Mouse (Mus musculus) hindbrain, embryonic 10.5 days (tissue): ENCODE measurements around the gene Akr1c21. TPM values are rescaled to one million over a fixed set of nuclear protein-coding genes. Genes with fewer than 3 reads are reported as not detected.
"Not testable (repeated sequence)": the region's sequence is repeated elsewhere in the genome, so short reads cannot be mapped to it uniquely, and the experiment has no call there.

Experiments used
- DNase-seq: peaks from one replicate; pipeline ENCODE4 v3.0.0-alpha.2; 2017; ENCODE audit warnings: low spot score
- H3K27ac ChIP-seq: fragments of 300-500 bp; sonication (generic); 2 replicates; pipeline ENCODE4 v1.5.1; 2016; ENCODE audit warnings: mild to moderate bottlenecking, moderate library complexity
- H3K27me3 ChIP-seq: fragments of 300-500 bp; sonication (generic); 2 replicates; pipeline ENCODE4 v1.6.1; 2016; ENCODE audit warnings: mild to moderate bottlenecking; ENCODE audit not compliant: poor library complexity, insufficient read depth, severe bottlenecking
- H3K36me3 ChIP-seq: fragments of 300-500 bp; sonication (generic); 2 replicates; pipeline ENCODE4 v1.6.1; 2016; ENCODE audit warnings: mild to moderate bottlenecking, moderate library complexity
- H3K4me1 ChIP-seq: fragments of 300-500 bp; sonication (generic); replicated peaks from 2 replicates; pipeline ENCODE4 v1.6.1; 2016; ENCODE audit warnings: mild to moderate bottlenecking
- H3K4me3 ChIP-seq: fragments of 300-500 bp; sonication (generic); 2 replicates; pipeline ENCODE4 v1.5.1; 2016; ENCODE audit warnings: mild to moderate bottlenecking, moderate library complexity
- H3K9me3 ChIP-seq: fragments of 300-500 bp; sonication (generic); 2 replicates; pipeline ENCODE4 v1.6.1; 2016; ENCODE audit warnings: mild to moderate bottlenecking, moderate library complexity
- whole genome bisulfite sequencing: fragments of 180-500 bp; shearing (Covaris S2); methylation state at CpG from one replicate; pipeline ENCODE4 v1.1.7; 2016; 5-methylcytosine and 5-hydroxymethylcytosine counted together
- polyA plus RNA-seq: library from polyadenylated mRNA; unstranded; fragments of >200 nt; fragmentation: Nextera tagmentation; extraction: Ambion mirVana; gene quantifications from 2 replicates; pipeline ENCODE4 v1.2.1, GENCODE M21; 2016

Akr1c21 gene
- polyA plus RNA-seq = not detected in 2 replicates

GRCm38 (mm10) chr13:4573871-4574270 lies at the start of gene Akr1c21:
TSS of gene Akr1c21 (plus strand) at chr13:4574075.
- 84% methylated on average over 1 of the region's 1 CpGs for WGBS
- no peaks in the 10 kb centered on the region for H3K4me1 ChIP-seq

GRCm38 (mm10) chr13:4559143-4559542 lies 14.7 kb upstream of the Akr1c21 start:
- Histone ChIP-seq H3K9me3 (no peaks in the 10 kb centered on the region), H3K27ac (no peak overlapping the region), H3K4me3 (no peak overlapping the region), H3K36me3 (no peaks in the 10 kb centered on the region), H3K4me1 (no peaks in the 10 kb centered on the region), H3K27me3 (no peaks in the 10 kb centered on the region)
- no peak for DNase-seq
- WGBS = 72% methylated on average over 1 of the region's 1 CpGs

More at GRCm38 (mm10) chr13:4573871-4574270, at the start of gene Akr1c21:
- no peaks in the 10 kb centered on the region for H3K36me3 ChIP-seq
- no peak for DNase-seq
- H3K9me3 ChIP-seq = no peaks in the 10 kb centered on the region
- H3K4me3 ChIP-seq = no peak within 1 kb of the TSS
- no peak within 1 kb of the TSS for H3K27ac ChIP-seq
- no peaks in the 10 kb centered on the region for H3K27me3 ChIP-seq

- no peak for DNase-seq
- Histone ChIP-seq H3K4me1 (no peaks in the 10 kb centered on the region), H3K9me3 (no peaks in the 10 kb centered on the region)
Measured at GRCm38 (mm10) chr13:4560500-4560899, 13.4 kb upstream of the Akr1c21 start.

GRCm38 (mm10) chr13:4565996-4566395 lies 7.9 kb upstream of the Akr1c21 start:
- H3K4me1 ChIP-seq = no peaks in the 10 kb centered on the region
- H3K27me3 ChIP-seq = no peaks in the 10 kb centered on the region
- H3K4me3 ChIP-seq = no peak overlapping the region
- H3K9me3 ChIP-seq = no peaks in the 10 kb centered on the region
- no peaks in the 10 kb centered on the region for H3K36me3 ChIP-seq
- no peak for DNase-seq
- H3K27ac ChIP-seq = no peak overlapping the region
- WGBS = 82% methylated on average over 2 of the region's 2 CpGs

More at GRCm38 (mm10) chr13:4560500-4560899, 13.4 kb upstream of the Akr1c21 start:
- H3K27me3 ChIP-seq = no peaks in the 10 kb centered on the region
- H3K27ac ChIP-seq = no peak overlapping the region
- no peaks in the 10 kb centered on the region for H3K36me3 ChIP-seq
- no peak overlapping the region for H3K4me3 ChIP-seq

- Histone ChIP-seq H3K27me3 (no peaks in the 10 kb centered on the region), H3K4me3 (no peak overlapping the region), H3K36me3 (no peaks in the 10 kb centered on the region), H3K9me3 (no peaks in the 10 kb centered on the region), H3K27ac (no peak overlapping the region), H3K4me1 (no peaks in the 10 kb centered on the region)
- no peak for DNase-seq
- WGBS = 89% methylated on average over 1 of the region's 1 CpGs
Measured at GRCm38 (mm10) chr13:4576921-4577320, 3.0 kb downstream of the Akr1c21 start.

- 83% methylated on average over 3 of the region's 3 CpGs for WGBS
- not testable (repeated sequence) for H3K4me3 ChIP-seq, H3K27me3 ChIP-seq, H3K4me1 ChIP-seq, H3K9me3 ChIP-seq, DNase-seq, H3K27ac ChIP-seq
- H3K36me3 ChIP-seq = peaks cover 50% of the 10 kb centered on the region
Measured at GRCm38 (mm10) chr13:4603431-4603830, 29.6 kb downstream of the Akr1c21 start.

- no peaks in the 10 kb centered on the region for H3K4me1 ChIP-seq
- H3K36me3 ChIP-seq = peaks cover 16% of the 10 kb centered on the region
- no peak for DNase-seq
- H3K27ac ChIP-seq = no peak overlapping the region
- no peaks in the 10 kb centered on the region for H3K27me3 ChIP-seq
- WGBS = 85% methylated on average over 4 of the region's 4 CpGs
- no peaks in the 10 kb centered on the region for H3K9me3 ChIP-seq
- H3K4me3 ChIP-seq = no peak overlapping the region
Measured at GRCm38 (mm10) chr13:4606821-4607220, 32.9 kb downstream of the Akr1c21 start.

GRCm38 (mm10) chr13:4608530-4608929 lies 34.7 kb downstream of the Akr1c21 start:
- no peak for DNase-seq
- Histone ChIP-seq H3K4me1 (no peaks in the 10 kb centered on the region), H3K36me3 (0 out of 2 replicates have a peak, but pooled peaks cover 4% of the 10 kb centered on the region), H3K27ac (peak overlapping the region; percentile 87), H3K4me3 (peak overlapping the region; percentile 66), H3K27me3 (no peaks in the 10 kb centered on the region), H3K9me3 (no peaks in the 10 kb centered on the region)
- WGBS = 30% methylated on average over 9 of the region's 9 CpGs

GRCm38 (mm10) chr13:4608961-4609409 lies 35.1 kb downstream of the Akr1c21 start, which contains the start of gene Akr1e1:
TSS of gene Akr1e1 (minus strand) at chr13:4609174.
- peak; percentile 86 for DNase-seq
- H3K4me3 ChIP-seq = peak within 1 kb of the TSS; percentile 66
- H3K27me3 ChIP-seq = no peaks in the 10 kb centered on the region
- H3K9me3 ChIP-seq = no peaks in the 10 kb centered on the region
- 5% methylated on average over 10 of the region's 10 CpGs for WGBS
- H3K27ac ChIP-seq = peak within 1 kb of the TSS; percentile 87
- H3K36me3 ChIP-seq = 0 out of 2 replicates have a peak, but pooled peaks cover 4% of the 10 kb centered on the region
- no peaks in the 10 kb centered on the region for H3K4me1 ChIP-seq

- Histone ChIP-seq H3K4me1 (no peaks in the 10 kb centered on the region), H3K9me3 (no peaks in the 10 kb centered on the region)
- DNase-seq = no peak
Measured at GRCm38 (mm10) chr13:4610902-4611301, 37.0 kb downstream of the Akr1c21 start.

More at GRCm38 (mm10) chr13:4610902-4611301, 37.0 kb downstream of the Akr1c21 start:
- 0 out of 2 replicates have a peak, but pooled peaks cover 4% of the 10 kb centered on the region for H3K36me3 ChIP-seq
- H3K4me3 ChIP-seq = no peak overlapping the region
- H3K27me3 ChIP-seq = no peaks in the 10 kb centered on the region
- no peak overlapping the region for H3K27ac ChIP-seq

Other genes with a start within 250 kb of the Akr1c21 start
- gene Akr1c6, start 139.8 kb upstream of the Akr1c21 start, polyA plus RNA-seq = not detected in 2 replicates
- not detected in 2 replicates for gene Akr1c20, start 50.7 kb upstream of the Akr1c21 start, polyA plus RNA-seq
- gene Akr1e1, start 35.1 kb downstream of the Akr1c21 start, polyA plus RNA-seq = 55.5 and 61.7 TPM in 2 replicates